Mouse (Mus musculus): ENCODE measurements around the gene Snf8.

Gene Snf8

DNA sequence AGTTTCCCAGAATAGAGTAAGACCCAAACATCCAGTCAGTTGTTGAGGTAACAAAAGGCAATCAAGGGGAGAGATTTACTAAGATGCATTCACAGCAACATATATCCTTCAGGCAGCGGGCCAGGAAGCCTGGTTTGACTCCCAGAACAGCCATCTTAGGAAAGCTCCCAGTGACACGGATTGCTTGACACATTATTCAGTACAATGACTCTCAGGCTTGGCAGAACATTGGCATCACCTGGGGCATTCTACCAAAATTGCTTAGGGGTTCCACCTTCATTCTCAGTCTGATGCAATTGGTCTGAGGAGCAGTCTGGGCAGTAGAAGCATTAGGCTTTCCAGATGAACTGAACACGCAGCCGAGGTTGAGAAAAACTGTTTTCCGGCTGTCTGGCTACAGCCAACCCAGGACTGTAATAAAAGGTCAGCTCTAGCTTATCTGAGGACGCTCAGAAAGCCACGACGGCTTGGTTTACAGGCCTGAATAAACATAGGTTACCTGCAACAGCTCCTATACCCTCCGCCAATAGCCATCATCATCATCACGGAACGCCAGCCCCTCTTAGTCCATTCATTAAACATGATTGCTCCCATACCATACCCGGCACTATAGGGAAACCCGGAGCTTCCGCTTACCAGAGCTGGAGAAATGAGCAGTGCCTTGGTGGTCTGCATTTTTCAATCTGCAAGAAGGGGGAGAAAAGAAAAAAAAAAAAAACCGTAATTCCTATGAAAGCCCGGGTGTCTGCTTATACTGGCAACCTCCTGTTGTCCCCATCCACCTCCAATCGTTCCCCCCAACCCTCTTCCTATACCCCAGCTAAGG is 39.9 kb downstream of the Snf8 start:
- no peak for DNase-seq (ENCODE audit: low spot score)

DNA sequence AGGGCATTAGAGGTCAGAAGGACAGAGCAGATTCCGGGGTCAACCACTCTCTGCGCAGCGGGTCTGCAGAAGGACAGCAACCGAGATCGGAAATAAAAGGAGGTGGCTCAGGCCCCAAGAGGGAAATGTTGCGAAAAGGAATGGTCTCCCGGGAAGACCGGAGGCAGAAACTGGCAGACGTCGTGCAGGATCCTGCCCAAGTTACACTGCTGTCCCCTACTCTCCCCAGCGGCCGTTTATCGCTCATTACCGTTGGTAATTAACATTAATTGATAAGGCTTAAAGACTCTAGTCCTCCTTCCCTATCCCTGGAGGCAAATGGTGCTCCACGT is 40.5 kb downstream of the Snf8 start:
- no peak for DNase-seq (ENCODE audit: low spot score)

DNA sequence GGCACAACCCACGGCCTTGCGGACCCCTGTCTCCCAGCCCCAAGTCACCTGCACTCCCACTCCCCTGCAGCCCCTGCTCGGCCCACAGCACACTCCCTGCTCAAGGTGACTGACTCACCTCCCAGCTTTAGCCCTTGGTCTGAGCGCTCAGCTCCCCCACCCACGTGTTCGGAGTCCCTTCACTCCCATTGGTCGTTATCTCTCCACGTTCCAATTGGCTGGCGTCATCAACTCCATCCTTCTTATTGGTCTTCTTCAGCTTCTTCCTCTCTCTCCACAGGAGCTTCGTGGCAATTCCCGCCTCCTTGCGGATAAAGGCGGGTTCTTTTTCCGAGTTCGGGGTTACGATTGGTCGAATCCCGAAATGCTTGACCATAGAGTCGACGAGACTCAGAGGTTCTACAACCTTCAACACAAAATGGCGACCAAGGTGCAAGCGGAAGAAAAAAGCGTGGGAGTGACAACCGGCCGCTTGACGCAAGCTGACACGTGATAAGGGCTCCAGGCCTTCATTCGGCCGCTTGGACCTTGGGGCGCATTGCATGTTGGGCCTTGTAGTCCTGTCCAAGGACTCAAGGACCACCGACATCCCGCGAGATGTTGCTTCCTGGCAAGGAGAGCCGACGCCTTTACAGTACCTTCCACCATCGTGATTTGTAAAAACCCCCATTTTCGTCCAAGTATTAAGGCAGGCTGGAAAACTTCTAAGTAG is 41.0 kb downstream of the Snf8 start, which contains the start of gene Atp5g1:
Gene Atp5g1, minus strand, starts transcription at position 162 of the 712 bp plus-strand sequence.
- DNase-seq (ENCODE audit: low spot score): peak; percentile 100

DNA sequence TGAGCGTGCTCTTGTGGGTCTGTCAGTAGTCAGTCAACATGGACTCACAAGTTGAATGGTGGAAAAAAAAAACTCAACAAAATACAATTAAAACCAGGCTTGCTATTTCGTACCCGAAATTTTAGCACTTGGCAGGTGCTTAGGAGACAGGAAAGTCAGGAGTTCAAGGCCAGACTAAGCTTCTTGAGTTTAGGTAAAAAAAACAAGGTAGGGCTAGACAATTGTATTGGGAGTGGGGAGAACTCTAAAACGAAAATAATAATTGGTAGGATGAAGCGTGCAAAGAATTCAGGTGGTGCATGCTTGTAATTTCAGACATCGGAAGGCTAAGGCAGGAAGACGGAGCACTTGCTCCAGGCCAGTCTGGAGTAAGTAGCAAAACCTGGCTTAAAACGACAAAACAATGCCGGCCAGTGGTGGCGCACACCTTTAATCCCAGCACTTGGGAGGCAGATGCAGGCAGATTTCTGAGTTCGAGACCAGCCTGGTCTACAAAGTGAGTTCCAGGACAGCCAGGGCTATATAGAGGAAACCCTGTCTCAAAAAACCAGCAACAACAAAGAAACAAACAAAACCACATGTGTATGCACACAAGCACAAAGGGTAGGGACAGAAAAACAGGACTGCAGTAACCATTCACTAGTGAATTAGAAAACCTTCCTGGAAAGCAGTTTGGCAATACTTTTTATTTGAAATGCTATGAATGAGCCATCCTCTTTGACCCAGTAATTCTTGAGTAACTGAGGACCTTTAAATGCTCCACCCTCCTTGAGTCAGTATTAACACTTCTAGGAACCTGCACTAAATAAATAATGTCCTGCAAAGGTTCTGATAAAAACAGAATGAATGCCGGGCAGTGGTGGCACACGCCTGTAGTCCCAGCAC is 41.8 kb downstream of the Snf8 start:
- no peak for DNase-seq (ENCODE audit: low spot score)

DNA sequence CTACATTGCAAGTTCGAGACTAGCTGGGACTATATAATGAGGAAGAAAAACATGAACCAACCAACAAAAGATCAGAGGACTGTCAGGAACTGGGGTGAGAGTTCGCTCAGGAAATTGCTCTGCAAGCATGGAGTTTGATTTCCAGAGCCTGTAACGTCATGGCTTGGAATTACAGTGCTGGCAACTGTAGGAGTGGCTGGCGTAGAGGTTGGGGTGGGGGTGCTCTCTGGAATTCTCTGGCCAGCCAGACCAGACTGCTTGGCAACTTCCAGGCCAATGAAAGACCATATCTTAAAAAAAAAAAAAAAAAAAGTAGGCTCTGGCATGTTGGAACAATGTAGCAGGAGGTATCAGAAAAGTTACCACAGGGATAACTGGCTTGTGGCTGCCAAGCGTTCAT is 46.1 kb downstream of the Snf8 start:
- no peak for DNase-seq (ENCODE audit: low spot score)

DNA sequence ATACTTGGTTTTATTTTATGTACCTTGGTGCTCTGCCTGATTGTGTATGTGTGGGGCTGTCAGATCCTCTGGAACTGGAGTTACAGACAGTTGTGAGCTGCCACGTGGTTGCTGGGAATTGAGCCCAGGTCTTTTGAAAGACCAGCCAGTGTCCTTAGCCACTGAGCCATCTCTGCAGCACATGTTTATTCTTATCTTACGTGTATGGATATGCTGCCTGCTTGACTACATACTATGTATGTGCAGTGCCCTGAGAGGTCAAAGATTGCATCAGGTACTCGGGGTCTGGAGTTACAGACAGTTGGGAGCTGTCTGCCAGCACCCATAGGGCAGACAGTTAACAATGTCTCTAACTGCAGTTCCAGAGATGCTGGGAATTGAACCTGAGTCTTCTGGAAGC is 48.0 kb downstream of the Snf8 start:
- no peak for DNase-seq (ENCODE audit: low spot score)

DNA sequence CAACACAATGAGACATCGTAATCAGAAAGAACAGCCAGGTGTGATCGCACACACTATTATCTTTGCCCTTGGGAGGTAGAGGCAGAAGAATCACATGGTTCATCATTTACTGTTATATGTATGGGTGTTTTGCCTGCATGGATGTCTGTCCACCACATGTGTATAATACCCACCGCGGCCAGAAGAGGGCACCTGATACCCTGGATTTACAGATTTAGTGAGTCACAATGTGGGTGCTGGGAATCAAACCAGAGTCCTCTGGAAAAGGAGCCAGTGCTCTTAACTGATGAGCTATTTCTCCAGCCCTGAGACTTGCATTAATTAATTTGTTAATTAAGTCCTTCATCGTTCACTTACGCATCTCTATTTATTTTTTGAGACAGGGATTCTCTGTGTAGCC is 53.3 kb downstream of the Snf8 start:
- no peak for DNase-seq (ENCODE audit: low spot score)

DNA sequence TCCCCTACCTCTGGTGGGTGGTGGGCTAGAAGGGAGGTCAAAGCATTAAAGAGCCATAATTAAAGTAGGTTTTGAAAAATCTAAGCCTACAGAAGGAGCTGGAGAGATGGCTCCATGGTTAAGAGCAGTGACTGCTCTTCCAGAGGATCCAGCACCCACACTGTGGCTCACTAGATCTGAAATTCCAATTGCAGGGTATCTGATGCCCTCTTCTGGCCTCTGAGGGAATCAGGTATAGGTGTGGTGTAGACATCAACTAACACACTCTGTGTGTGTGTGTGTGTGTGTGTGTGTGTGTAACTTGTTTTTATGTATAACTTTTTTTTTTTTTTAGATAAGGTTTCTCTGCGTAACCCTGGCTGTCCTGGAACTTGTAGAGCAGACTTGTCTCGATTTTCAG is 56.4 kb downstream of the Snf8 start:
- peak; percentile 52 for DNase-seq (ENCODE audit: low spot score)

DNA sequence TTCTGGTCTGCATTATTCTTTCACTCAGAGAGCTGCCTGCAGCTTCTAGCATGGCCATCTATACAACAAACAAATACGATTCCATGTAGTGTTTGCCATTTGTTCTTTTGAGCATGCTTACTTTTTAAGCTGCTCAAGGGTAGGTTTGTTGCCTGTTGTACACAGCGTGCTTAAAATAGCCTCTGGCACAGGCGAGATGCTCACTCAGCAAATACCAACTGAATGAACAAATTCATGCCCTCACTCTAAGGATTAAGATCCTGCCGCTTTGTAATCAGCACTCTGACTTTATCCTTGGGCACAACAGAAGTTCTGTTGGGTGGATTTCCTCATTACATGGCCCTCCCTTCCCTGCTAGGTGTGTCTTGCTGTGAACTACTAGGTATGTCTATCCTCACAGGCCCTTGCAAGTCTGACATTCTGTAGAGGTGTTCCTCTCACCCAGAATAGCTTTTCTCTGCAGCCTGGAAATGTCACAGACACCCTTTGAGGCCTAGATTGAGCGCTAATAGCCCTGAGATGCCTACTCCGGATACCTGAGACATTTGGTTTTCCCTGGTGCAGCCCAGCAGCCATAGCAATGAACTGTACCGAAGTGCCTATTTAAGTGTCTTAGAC is 58.1 kb downstream of the Snf8 start:
- no peak for DNase-seq (ENCODE audit: low spot score)

DNA sequence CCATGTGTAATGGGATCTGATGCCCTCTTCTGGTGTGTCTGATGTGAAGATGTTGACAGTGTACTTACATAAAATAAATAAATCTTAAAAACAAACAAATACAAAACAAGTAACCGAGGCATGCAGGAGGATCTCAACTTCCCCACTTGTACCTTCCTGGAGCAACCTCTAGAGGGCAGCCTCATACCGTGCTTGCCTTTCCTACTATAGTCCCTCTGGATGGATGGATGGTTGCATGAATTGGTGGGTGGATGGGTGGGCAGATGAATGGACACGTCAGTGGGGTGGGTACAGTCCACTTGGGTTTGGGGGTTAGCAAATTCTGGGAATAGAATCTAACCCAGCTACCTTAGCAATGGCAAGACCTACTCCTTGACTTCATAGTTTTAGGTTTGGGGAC is 58.7 kb downstream of the Snf8 start:
- peak; percentile 73 for DNase-seq (ENCODE audit: low spot score)
